Mouse (Mus musculus): ENCODE measurements around the gene Spdya. TPM values are rescaled to one million over a fixed set of nuclear protein-coding genes. Genes with fewer than 3 reads are reported as not detected.

The Spdya gene
- total and polyA plus RNA-seq, 3 experiments: 0.23 to 0.46 TPM; not detected in 1

DNA sequence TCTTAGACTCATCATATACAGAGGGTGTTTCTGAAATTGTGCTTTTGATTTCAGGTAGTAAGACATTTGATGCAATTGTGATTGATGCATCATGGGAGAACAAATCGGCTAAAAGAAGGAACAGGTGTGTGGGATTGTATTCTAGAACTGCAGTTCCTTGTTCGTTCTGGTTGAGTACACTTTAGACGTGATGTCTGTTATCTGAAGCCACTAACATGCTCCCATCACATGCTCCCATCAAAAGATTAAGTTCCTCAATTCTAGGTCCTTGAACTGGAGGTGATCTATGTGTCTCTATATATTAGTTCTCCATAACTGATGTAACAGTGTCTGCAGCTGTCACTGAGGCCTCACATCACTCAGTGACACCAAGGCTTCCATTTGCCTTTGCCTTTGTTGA is 14.7 kb upstream of the Spdya start:
- Histone ChIP-seq H3K4me3 (ENCODE audit: control insufficient read depth in 1 of 2, insufficient read depth in 1 of 2, low read depth in 2 of 2, low read length in 2 of 2) (no peak overlapping the region), H3K79me2 (ENCODE audit: control insufficient read depth, insufficient read depth, low read length, poor library complexity) (no peaks in the 10 kb centered on the region), H3K9me3 (replicated peaks; ENCODE audit: insufficient read depth, low read length) (no peaks in the 10 kb centered on the region), H3K27ac (ENCODE audit: control insufficient read depth, low read depth, low read length) (no peak overlapping the region), H3K27me3 (ENCODE audit: control insufficient read depth in 1 of 2, insufficient read depth in 2 of 2, low read length in 2 of 2) (no peaks in the 10 kb centered on the region), H3K4me1 (ENCODE audit: control insufficient read depth in 1 of 2, insufficient read depth in 2 of 2, low read length in 2 of 2) (peaks cover 3 to 5% of the 10 kb centered on the region in 2 experiments; a peak in 3 of 4 replicates), H3K9ac (ENCODE audit: control insufficient read depth, low read depth, low read length, poor library complexity, severe bottlenecking) (no peak overlapping the region), H3K36me3 (ENCODE audit: control insufficient read depth in 1 of 2, insufficient read depth in 2 of 2, low read length in 2 of 2) (peaks cover 0 to 5% of the 10 kb centered on the region in 2 experiments; a peak in 1 of 4 replicates)
- no peak for TF ChIP-seq MAZ (IDR thresholded peaks at IDR 0.05; ENCODE audit: low read depth, low read length)
- peak; percentile 32 to 33; a peak in 2 of 4 replicates for TF ChIP-seq EP300 (IDR thresholded peaks at IDR 0.05; ENCODE audit: low read depth in 1 of 2, low read length in 2 of 2)
- 0 out of 2 replicates have a peak, but pooled peaks have one; percentile 21 for TF ChIP-seq RCOR1 (IDR thresholded peaks at IDR 0.05; ENCODE audit: low read depth, low read length)
- peak; percentile 59 for TF ChIP-seq GATA1 (IDR thresholded peaks at IDR 0.05; ENCODE audit: low read depth, low read length)
- peak; percentile 25; the same call in 1 of the 2 replicates for TF ChIP-seq TCF12 (IDR thresholded peaks at IDR 0.05; ENCODE audit: low read depth, low read length)
- no peak for TF ChIP-seq UBTF (IDR thresholded peaks at IDR 0.05; ENCODE audit: borderline replicate concordance, insufficient read depth, low read depth, low read length)
- TF ChIP-seq ETS1 (IDR thresholded peaks at IDR 0.05; ENCODE audit: low read depth, low read length): peak; percentile 42; the same call in 1 of the 2 replicates
- peak; percentile 54 for TF ChIP-seq MXI1 (IDR thresholded peaks at IDR 0.05; ENCODE audit: low read depth, low read length)
- DNase-seq (ENCODE audit: low read depth, low spot score): peak; percentile 32

- Histone ChIP-seq H3K27me3 (ENCODE audit: control insufficient read depth in 1 of 2, insufficient read depth in 2 of 2, low read length in 2 of 2) (no peaks in the 10 kb centered on the region), H3K79me2 (ENCODE audit: control insufficient read depth, insufficient read depth, low read length, poor library complexity) (no peaks in the 10 kb centered on the region), H3K36me3 (ENCODE audit: control insufficient read depth in 1 of 2, insufficient read depth in 2 of 2, low read length in 2 of 2) (peaks cover 0 to 8% of the 10 kb centered on the region in 2 experiments; a peak in 2 of 4 replicates), H3K9me3 (replicated peaks; ENCODE audit: insufficient read depth, low read length) (no peaks in the 10 kb centered on the region), H3K4me3 (ENCODE audit: control insufficient read depth in 1 of 2, insufficient read depth in 1 of 2, low read depth in 2 of 2, low read length in 2 of 2) (no peak overlapping the region), H3K4me1 (ENCODE audit: control insufficient read depth in 1 of 2, insufficient read depth in 2 of 2, low read length in 2 of 2) (no peaks in the 10 kb centered on the region; a peak in 1 of 4 replicates), H3K9ac (ENCODE audit: control insufficient read depth, low read depth, low read length, poor library complexity, severe bottlenecking) (no peak overlapping the region), H3K27ac (ENCODE audit: control insufficient read depth, low read depth, low read length) (no peak overlapping the region)
- peak; percentile 66 for DNase-seq (ENCODE audit: low read depth, low spot score)
- TF ChIP-seq RCOR1 (IDR thresholded peaks at IDR 0.05; ENCODE audit: low read depth, low read length): peak; percentile 37; the same call in 1 of the 2 replicates
- no peak for TF ChIP-seq GABPA (IDR thresholded peaks at IDR 0.05; ENCODE audit: low read depth, low read length)
- TF ChIP-seq ZMIZ1 (IDR thresholded peaks at IDR 0.05; ENCODE audit: low read depth, low read length): no peak
- TF ChIP-seq ZC3H11A (IDR thresholded peaks at IDR 0.05; ENCODE audit: low read depth, low read length): peak; percentile 53
- TF ChIP-seq RAD21 (IDR thresholded peaks at IDR 0.05; ENCODE audit: low read depth, low read length): peak; percentile 89
- TF ChIP-seq USF2 (IDR thresholded peaks at IDR 0.05; ENCODE audit: borderline replicate concordance in 1 of 2, insufficient read depth in 1 of 2, low read depth in 1 of 2, low read length in 2 of 2): no peak
- peak; percentile 61 for TF ChIP-seq SMC3 (IDR thresholded peaks at IDR 0.05; ENCODE audit: low read depth, low read length)
- peak; percentile 26 to 75 (median 40) for TF ChIP-seq CTCF (IDR thresholded peaks at IDR 0.05 in 2 of 3, conservative IDR thresholded peaks at IDR 0.05 in 1 of 3; ENCODE audit: control insufficient read depth in 1 of 3, insufficient read depth in 1 of 3, low read depth in 2 of 3, low read length in 3 of 3, poor library complexity in 1 of 3, severe bottlenecking in 1 of 3)
Observed at GRCm38 (mm10) chr17:71548586-71548985, 3.3 kb upstream of the Spdya start.
